Comparison of ENCODE assay signal across 23 mouse cellular contexts in the genomic region with DNA sequence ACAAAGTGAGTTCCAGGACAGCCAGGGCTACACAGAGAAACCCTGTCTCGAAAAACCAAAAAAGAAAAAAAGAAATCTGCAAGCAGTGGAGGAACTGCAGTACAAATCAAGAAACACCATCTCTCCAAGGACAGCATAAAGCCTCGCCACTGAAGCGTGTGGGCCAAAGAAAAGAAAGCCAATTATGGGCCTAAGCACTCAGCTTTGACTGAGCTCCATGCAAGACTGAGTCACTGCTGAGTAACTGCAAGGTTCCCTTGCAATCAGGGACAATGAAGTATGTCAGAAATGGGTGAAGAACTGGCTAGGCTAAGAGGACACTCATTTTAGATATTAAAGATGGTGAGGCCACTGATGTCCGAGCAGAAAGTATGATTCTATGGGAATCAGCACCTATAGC.
A peak's percentile ranks its signal among the peaks of the same experiment; 100 is the strongest.
DNase-seq lines count a peak whose midpoint lies in the region; ATAC-seq lines count a peak whose summit lies in the region.
"Had no signal": no experiment of that assay in that cellular context is flagged by ENCODE, and none has a peak within 500 bp of the region (broad histone marks: within the 10 kb centered on the region; RNA-seq: fewer than 3 reads in every experiment).

No protein-coding gene starts in this region.

- peak; percentile 87 for ATAC-seq in frontal cortex, adult (ENCODE audit: low TSS enrichment)
- ATAC-seq: forebrain, embryonic 15.5 days; hindbrain, postnatal 0 days; inflammation-experienced regulatory T-cells, adult 6 months; intestine, embryonic 16.5 days had no signal

- peak; percentile 25 to 74 for DNase-seq in adrenal gland, adult (ENCODE audit: inconsistent age in 2 of 2, low spot score in 1 of 2)
- DNase-seq in adrenal gland, postnatal 4 days (ENCODE audit: low spot score in 2 of 2): no peak
- no peak for DNase-seq in frontal cortex, postnatal 25 days (ENCODE audit: low spot score in 2 of 2)
- peak; percentile 22 for DNase-seq in Muller cell, postnatal 12 days (ENCODE audit: inconsistent ontology term)
- peak; percentile 3 for DNase-seq in adrenal gland, postnatal 25 days
- DNase-seq in kidney, postnatal 4 days: no peak
- no peak for DNase-seq in kidney, adult 11 months
- DNase-seq: cerebellum, adult 11-12 months; cerebellum, adult 8-10 months; cerebellum, postnatal 10 days; cerebellum, postnatal 36 days; embryo, embryonic 11 days; gastrocnemius, adult 2 months; gastrocnemius, postnatal 14 days; heart, adult 18-20 months; heart, postnatal 10 days; heart, postnatal 4 days; kidney, adult 2 months had no signal

Comparison
In these comparisons a context has a peak if more than half of its experiments do, and no peak if none do; other contexts are left out.
1. DNase-seq: peak in adrenal gland, adult (2 of 2), Muller cell, postnatal 12 days (single experiment) and adrenal gland, postnatal 25 days (single experiment); none in adrenal gland, postnatal 4 days (0 of 2), frontal cortex, postnatal 25 days (0 of 2), kidney, postnatal 4 days (0 of 2) and kidney, adult 11 months (single experiment).